Mouse (Mus musculus) lung, postnatal 10 days (tissue): Measurements from ENCODE around the gene Nrbp1.

Source experiments
- DNase-seq: peaks from one replicate; pipeline ENCODE4 v3.0.0; 2021

Gene Nrbp1

DNA sequence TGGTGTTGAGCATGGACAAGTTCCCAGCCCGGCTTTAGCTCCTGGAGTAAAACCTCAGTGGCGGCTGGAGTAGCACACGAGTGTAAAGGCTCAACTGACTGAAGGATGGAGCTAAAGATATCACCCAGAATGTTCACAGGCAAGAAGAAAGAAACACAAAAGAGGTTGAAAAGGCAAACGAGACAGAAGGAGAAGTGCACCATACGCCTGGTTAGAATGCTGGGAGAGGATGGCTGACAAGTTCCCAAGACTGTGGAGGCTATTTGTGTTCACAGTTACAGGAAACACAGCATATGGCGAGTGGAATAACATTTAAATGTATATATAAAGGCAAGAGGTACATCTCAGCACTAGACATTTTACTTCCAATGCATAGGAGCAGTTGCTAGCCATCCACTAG, 32.4 kb downstream of the Nrbp1 start:
- no peak for DNase-seq

DNA sequence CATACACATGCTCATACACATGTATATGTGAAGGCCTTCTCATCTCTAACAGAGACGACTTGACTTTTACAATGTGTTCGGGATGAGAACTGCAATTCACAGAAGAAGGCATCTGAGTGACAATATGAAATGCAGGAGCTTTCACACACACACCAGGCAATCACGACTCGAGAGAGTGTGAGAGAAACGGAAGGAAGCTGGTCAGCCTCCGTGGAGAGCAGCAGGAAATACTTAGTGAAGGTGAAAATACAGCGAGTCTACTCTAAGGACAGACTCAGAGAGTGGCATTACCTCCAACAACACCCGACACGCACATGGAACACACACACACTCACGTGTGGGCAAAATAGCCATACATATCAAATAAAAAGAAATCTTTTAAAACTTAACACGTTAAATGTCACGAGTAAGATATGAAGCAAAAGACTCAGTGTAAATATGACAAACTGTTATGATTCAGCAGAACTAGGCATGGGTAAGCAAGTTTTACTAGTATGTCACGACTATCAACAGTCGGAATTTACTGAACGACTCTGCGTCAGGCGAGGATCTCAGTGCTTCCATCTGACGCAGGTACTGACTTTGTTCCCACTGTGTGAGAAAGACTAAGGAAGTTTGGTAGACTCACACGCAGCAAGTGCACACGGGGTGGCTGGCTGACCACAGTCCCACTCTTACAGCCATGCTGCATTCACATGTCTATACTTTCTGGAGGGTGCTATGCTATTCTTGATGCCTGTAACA, 38.8 kb downstream of the Nrbp1 start:
- DNase-seq: no peak

DNA sequence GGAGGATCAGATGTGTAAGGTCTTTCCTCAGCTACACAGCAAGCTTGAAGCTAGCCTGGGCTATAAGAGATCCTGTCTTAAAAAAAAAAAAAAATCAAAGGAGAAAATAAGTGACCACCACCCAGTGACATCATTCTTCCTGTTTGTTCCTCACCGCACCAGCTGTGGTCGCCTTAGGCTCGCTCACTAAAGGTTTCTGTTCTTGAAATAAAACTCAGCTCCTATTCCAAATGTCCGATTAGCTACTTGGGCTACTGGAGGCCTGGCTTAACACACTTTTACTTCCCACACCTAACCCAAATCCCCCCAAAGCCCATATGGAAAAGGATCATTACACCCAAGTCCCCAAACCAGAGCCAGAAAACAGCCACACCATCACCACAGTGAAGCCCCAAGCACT, 47.6 kb downstream of the Nrbp1 start:
- DNase-seq: no peak

DNA sequence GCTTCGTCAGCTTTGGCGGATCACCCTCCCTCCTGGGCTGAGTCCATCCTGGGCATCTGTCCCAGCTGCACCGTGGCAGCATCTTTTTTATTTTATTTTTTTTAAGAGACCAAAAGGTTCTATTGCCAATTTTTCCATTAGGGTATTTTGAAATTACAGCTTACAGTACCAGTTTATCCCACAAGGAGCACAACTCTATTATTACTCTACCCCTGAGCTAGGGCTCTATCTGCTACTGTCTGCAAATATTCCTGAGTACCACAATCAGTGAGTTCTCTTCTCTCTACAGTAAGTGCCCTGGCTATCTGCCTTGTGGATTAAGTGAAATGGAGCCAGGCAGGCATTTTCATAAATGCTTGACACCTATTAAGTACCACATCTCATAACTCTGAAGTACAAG, 48.0 kb downstream of the Nrbp1 start:
- DNase-seq: no peak

DNA sequence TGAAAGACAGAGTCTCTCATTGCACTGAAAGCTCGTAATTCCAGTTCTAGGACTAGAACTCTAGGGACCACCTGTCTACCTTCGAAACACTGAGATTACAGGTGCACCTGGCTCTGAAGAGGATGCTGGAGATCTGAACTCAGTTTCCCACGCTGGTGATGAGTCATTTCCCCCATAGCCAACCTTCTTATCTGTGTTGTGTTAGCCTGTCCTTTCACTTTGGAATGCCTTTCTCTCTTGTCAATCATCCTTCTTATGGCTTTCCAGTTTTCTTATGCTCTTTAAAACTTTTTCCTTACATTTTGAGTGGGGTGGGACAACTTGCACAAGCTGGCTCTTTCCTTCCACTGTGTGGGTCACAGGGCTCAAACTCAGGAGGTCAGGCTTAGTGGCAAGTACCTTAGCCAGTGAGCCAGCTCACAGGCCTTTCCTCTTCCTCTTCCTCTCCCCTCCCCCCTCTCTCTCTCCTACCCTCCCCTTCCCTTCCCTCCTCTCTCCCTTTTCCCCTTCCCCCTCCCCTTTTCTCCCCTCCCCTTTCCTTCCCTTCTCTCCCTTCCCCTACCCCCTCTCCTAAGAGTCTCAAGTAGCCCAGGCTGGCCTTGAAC, 49.1 kb downstream of the Nrbp1 start:
- DNase-seq: no peak

DNA sequence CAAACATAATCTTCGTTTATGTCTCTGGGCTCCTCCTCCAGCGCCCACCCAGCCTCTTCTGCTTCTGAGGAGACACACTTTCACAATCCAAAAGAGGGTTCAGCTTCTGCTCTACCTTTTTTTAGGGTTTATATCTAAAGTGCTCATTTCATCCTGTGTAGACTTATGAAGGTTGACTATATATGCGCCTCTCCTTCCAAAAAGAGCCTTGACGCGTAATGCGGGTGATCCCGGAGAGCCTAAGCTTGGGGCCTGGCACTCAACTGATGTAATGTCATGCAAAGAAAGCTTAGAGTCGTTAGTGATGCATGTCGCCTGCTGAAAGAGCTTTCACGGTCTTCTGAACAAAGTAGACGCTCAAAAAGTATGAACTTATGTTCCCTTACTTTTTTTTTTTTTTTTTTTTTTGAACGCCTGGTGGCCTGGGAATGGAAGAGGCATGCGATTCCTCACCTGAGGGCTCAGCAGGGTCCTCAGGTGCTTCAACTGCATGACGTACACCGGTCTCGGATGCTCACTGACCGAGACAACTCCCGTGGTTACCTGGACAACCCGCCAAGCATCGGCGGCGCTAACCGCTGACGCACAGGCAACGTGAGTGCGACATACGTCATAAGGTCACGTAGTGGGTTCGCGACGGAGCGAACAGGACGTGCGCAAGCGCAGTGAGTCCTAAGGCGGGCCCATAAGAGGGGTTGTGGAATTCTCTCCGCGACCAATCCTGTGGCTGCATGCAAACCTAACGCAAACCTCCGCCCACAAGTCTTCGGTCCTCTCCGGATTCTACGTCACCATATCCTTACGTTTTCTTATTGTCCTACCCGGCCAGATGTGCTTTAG, 50.1 kb downstream of the Nrbp1 start, which contains the start of gene Ift172:
Gene Ift172, minus strand, starts transcription at position 596 of the 840 bp plus-strand sequence.
- DNase-seq: peak; percentile 98

DNA sequence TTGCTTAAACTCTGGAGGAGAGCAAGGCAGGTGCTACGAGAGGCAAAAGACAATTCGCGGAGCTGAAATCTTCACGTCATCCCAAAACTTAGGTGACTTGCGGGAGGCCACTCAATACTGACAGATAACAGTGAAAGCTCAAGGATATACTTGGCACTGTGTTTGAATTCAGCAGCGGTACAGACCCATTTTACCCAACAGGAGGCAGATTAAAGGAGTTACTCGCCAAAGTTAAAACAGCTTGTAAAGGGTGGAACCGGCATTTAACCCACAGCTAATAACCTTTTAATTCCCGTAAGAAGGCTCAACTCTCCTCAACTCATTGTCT, 50.7 kb downstream of the Nrbp1 start:
- no peak for DNase-seq

DNA sequence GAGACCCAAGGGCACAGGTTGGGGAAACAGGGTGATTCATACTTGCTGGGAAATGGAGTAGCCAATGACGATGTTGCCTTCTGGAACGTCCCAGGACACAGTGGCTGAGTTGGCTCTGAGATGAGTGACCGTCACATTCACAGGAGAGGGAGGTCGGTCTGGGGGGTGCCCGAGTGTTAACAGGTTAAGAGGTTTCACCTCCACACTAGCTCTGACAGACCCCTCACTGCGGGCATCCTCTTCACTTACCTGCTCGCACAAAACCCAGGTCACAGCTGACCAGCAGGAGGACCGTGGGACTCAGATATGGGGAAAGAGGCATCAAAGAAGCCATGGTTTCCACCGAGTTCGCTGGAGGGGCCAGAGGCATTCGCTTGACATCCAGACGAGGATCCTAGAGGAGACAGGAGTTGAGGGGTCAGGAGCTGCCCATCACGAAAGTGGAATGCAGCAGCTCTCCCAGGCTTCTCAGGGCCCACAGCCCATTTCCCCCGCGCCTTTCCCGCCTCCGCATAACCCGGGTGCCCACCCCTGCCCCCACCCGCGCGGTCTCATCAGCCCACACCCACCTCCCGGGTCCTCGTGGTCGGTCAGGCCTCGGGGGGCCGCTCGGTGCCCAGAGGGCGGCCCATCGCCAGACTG, 54.4 kb downstream of the Nrbp1 start:
- no peak for DNase-seq

DNA sequence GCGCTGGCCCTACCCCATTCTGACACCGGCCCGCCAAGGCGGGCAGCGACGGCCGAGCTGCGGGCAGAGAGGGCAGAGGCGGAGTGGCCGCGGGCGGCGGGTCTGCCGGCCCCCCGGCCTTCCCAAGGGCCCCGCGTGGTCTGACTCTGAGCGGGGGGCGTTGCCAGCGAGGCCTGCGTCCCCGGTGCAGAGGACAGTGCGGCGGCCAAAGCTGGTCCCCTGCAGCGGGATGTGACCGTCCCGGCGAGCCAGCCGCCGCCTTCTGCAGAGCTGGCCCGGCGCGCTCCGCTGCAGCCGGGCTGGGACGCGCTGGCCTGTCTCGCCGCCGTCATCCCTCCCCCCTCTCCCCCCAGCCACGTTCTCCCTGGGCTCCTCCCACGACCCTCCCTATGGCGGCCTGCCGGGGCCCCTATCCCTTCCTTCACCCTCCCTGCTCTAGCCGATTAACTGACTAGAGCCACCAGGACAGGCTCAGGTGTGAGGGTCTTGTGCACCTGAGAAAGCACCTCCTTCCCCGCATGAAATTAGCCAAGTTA, 55.0 kb downstream of the Nrbp1 start, which contains the start of gene Fndc4:
Gene Fndc4, minus strand, starts transcription at position 475 of the 536 bp plus-strand sequence.
- DNase-seq: peak; percentile 43

DNA sequence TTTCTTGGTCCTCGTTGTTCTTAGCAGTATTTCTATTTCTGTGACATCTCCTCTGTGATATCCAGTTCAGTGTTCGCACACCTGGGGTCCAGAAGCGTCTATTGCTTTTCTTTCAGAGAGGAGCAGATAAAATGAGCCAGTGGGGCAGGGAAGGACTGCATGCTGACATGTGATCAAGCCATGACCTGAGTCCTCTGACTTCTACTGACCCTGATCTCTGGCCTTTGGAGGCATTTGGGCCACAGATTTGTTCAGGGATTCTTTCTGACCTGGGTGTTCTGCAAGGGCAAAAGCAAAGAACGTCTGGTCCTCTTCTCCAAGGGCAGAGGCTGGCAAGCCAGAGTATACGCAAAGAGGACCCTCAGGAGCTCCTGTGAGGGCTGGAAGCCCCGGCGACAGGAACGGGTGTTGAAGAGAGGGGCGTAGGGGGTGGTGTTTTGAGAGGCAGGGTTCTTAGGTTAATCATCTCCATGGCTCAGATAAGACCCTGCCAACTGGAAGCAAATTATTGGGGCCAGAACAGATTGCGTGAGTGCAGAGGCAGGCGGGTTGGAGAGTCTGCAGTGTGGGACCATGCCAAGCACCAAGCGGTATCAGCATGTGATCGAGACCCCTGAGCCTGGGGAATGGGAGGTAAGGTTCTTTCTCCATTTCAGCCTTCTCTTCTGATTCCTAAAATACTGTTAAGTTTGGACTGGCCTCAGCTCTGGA, 56.5 kb downstream of the Nrbp1 start, which contains the start of gene Gckr:
Gene Gckr, plus strand, starts transcription at position 397 of the 711 bp plus-strand sequence.
- DNase-seq: no peak

DNA sequence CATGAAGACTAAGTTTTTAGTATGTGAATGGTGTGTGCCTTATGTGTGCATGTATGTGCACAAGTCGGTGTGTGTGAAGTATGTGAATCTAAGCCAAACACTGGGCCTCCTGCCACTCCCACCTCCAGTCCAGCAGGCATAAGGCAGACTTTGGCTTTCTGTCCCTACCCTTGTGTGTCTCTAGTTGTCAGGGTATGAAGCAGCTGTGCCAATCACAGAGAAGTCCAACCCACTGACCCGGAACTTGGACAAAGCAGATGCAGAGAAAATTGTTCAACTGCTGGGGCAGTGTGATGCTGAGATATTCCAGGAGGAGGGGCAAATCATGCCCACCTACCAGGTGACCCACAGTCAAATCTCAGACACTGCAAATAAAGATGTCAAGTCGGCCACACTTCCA, 57.3 kb downstream of the Nrbp1 start:
- DNase-seq: no peak

DNA sequence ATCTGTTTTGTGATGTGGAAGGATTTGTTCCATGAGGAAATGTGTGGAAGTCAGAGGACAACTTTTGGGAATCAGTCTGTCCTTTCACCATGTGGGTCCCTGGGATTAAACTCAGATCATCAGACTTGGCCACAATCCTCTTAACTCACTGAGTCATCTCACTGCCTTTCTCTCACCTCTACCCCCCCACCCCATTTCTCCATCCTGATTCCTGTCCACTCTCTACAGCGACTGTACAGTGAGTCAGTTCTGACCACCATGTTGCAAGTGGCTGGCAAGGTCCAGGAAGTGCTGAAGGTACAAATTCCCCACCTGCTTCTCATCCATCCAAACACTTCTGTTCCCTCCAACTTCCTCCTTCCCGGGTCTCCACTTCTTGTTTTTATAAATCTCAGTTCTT, 57.8 kb downstream of the Nrbp1 start:
- no peak for DNase-seq
